Mouse (Mus musculus) bone marrow, adult 2 months (tissue): Measurements from ENCODE around the gene Hist1h4f.

Experiments
- CTCF ChIP-seq: fragments of 200-500 bp; IDR thresholded peaks from 2 replicates; pipeline ENCODE4 v1.5.1; 2011; ENCODE audit warnings: low read length, control low read depth; ENCODE audit not compliant: control insufficient read depth, insufficient read depth
- POLR2A ChIP-seq: fragments of 200-500 bp; IDR thresholded peaks from 2 replicates; pipeline ENCODE4 v1.6.1; 2011; ENCODE audit warnings: low read depth, mild to moderate bottlenecking, control low read depth, low read length, borderline replicate concordance; ENCODE audit not compliant: control insufficient read depth

GRCm38 (mm10) chr13:23518885-23519284, 32.6 kb downstream of the Hist1h4f start:
- no peak for TF ChIP-seq POLR2A
- TF ChIP-seq CTCF, result no peak
